Mouse (Mus musculus) intestine, embryonic 16.5 days (tissue): Measurements from ENCODE around the gene Acer3. TPM values are rescaled to one million over a fixed set of nuclear protein-coding genes. Genes with fewer than 3 reads are reported as not detected.

ENCODE experiments used
- ATAC-seq: fragments of 200-750 bp; cut with Nextera tagmentation; 2 replicates; pipeline ENCODE4 v1.8.0; 2017; ENCODE audit warnings: moderate TSS enrichment, moderate library complexity
- H3K27ac ChIP-seq: fragments of 300-500 bp; sonication (generic); 2 replicates; pipeline ENCODE4 v1.5.1; 2014; ENCODE audit warnings: mild to moderate bottlenecking, low read length
- H3K27me3 ChIP-seq: fragments of 300-500 bp; sonication (generic); replicated peaks from 2 replicates; pipeline ENCODE4 v1.6.1; 2014; ENCODE audit warnings: low read length, control low read depth, mixed read lengths; ENCODE audit not compliant: control insufficient read depth, insufficient read depth
- H3K36me3 ChIP-seq: fragments of 300-500 bp; sonication (generic); 2 replicates; pipeline ENCODE4 v1.6.1; 2014; ENCODE audit warnings: low read length, control low read depth; ENCODE audit not compliant: control insufficient read depth, insufficient read depth
- H3K4me1 ChIP-seq: fragments of 300-500 bp; sonication (generic); 2 replicates; pipeline ENCODE4 v1.6.1; 2014; ENCODE audit warnings: low read length, control low read depth, mixed read lengths; ENCODE audit not compliant: control insufficient read depth, insufficient read depth
- H3K4me2 ChIP-seq: fragments of 300-500 bp; sonication (generic); 2 replicates; pipeline ENCODE4 v1.6.1; 2014; ENCODE audit warnings: low read depth, low read length, control low read depth
- H3K4me3 ChIP-seq: fragments of 300-500 bp; sonication (generic); 2 replicates; pipeline ENCODE4 v1.5.1; 2014; ENCODE audit warnings: mild to moderate bottlenecking, low read length
- H3K9ac ChIP-seq: fragments of 300-500 bp; sonication (generic); 2 replicates; pipeline ENCODE4 v1.6.1; 2014; ENCODE audit warnings: low read depth, low read length
- H3K9me3 ChIP-seq: fragments of 300-500 bp; sonication (generic); 2 replicates; pipeline ENCODE4 v1.6.1; 2016; ENCODE audit warnings: low read length, control low read depth; ENCODE audit not compliant: control insufficient read depth
- WGBS: fragments of 180-500 bp; shearing (Covaris S2); extraction: QIAGEN DNeasy Blood & Tissue Kit; methylation state at CpG from one replicate; pipeline ENCODE4 v1.1.7; 2014; 5-methylcytosine and 5-hydroxymethylcytosine counted together
- polyA plus RNA-seq: library from polyadenylated mRNA; unstranded; fragments of >200 nt; fragmentation: Nextera tagmentation; extraction: Ambion mirVana; gene quantifications from 2 replicates; pipeline ENCODE4 v1.2.1, GENCODE M21; 2015

Gene Acer3
- polyA plus RNA-seq, 1 experiment from 2014 or later: 20.5 TPM

- Histone ChIP-seq H3K4me1 (peaks cover 22% of the 10 kb centered on the region), H3K4me2 (no peak overlapping the region), H3K27me3 (no peaks in the 10 kb centered on the region), H3K36me3 (no peaks in the 10 kb centered on the region), H3K27ac (no peak overlapping the region), H3K4me3 (no peak overlapping the region), H3K9ac (no peak overlapping the region), H3K9me3 (no peaks in the 10 kb centered on the region)
- ATAC-seq: no peak
- 56% methylated on average over 2 of the region's 2 CpGs for whole genome bisulfite sequencing
Measured at GRCm38 (mm10) chr7:98328311-98328710, 7.3 kb upstream of the Acer3 start.

GRCm38 (mm10) chr7:98326051-98326450 lies 5.0 kb upstream of the Acer3 start:
- WGBS: 83% methylated on average over 7 of the region's 7 CpGs

DNA sequence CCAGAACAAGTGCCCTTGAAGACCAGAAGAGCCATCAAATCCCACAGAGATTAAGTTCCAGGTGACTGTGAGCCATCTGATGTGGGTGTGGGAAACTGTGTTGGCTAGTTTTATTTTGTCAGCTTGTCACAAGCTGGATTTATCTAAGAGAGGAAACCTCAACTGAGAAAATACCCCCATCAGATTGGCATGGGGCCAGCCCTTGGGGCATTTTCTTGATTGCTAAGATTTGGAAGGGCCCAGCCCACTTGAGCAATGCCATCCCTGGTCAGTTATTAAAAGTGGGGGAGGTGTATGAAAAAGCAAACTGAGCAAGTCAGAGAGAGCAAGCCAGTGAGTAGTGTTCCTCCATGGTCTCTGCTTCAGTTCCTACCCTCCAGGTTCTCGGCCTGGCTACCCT lies 3.2 kb upstream of the Acer3 start:
- no peak overlapping the region for H3K4me2 ChIP-seq
- H3K36me3 ChIP-seq: no peaks in the 10 kb centered on the region
- peaks cover 3% of the 10 kb centered on the region; the same call in 1 of the 2 replicates for H3K4me1 ChIP-seq
- H3K27me3 ChIP-seq: no peaks in the 10 kb centered on the region
- ATAC-seq: no peak
- H3K27ac ChIP-seq: no peak overlapping the region
- H3K4me3 ChIP-seq: no peak overlapping the region
- no peaks in the 10 kb centered on the region for H3K9me3 ChIP-seq
- no peak overlapping the region for H3K9ac ChIP-seq
- 71% methylated on average over 1 of the region's 1 CpGs for WGBS

More at GRCm38 (mm10) chr7:98326051-98326450, 5.0 kb upstream of the Acer3 start:
- H3K4me1 ChIP-seq: peaks cover 8% of the 10 kb centered on the region; the same call in 1 of the 2 replicates
- no peak overlapping the region for H3K4me2 ChIP-seq
- no peak overlapping the region for H3K4me3 ChIP-seq
- no peak overlapping the region for H3K27ac ChIP-seq
- no peaks in the 10 kb centered on the region for H3K9me3 ChIP-seq
- H3K27me3 ChIP-seq: no peaks in the 10 kb centered on the region
- ATAC-seq: no peak
- no peak overlapping the region for H3K9ac ChIP-seq
- no peaks in the 10 kb centered on the region for H3K36me3 ChIP-seq

DNA sequence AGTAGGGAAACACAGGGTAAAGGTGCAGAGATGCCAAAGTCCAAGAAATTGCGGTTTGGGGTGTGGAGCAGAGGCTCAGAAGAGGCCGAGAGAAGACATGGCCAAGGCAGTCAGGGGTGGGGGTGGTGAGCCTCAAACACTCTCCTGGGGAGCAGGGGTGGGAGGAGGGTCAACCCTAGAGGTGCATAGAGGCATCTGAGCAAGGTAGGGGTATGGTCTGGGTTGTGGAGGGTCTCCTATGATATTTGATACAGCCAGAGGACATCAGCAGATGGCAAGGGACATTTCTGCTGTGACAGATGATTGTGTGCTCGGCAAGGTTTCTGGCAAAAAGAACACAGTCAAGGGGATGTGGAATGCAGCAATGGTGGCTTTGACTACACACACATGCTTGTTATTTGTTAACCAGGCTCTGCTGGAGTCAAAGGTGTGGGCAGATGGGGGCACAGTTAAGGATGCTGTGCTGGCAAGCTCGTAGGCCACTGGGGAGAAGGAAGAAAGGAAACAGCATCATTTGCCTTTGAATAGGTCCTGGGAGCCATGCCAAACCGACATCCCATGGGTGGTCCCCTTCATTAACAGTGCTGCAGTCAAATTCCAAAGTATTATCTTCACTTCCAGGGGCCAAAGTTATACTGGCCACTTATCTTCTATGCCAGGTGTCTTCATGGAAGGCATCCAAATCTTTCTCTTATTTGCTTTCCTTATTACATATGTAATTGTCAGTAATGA lies 2.4 kb upstream of the Acer3 start:
- Histone ChIP-seq H3K36me3 (no peaks in the 10 kb centered on the region), H3K27ac (no peak overlapping the region), H3K9me3 (no peaks in the 10 kb centered on the region), H3K4me2 (no peak overlapping the region), H3K9ac (no peak overlapping the region), H3K4me1 (peaks cover 3% of the 10 kb centered on the region; the same call in 1 of the 2 replicates), H3K27me3 (no peaks in the 10 kb centered on the region), H3K4me3 (no peak overlapping the region)
- no peak for ATAC-seq
- 41% methylated on average over 5 of the region's 5 CpGs for WGBS

GRCm38 (mm10) chr7:98322415-98322814 lies 1.4 kb upstream of the Acer3 start:
- H3K27ac ChIP-seq: no peak overlapping the region
- H3K4me1 ChIP-seq: peaks cover 3% of the 10 kb centered on the region; the same call in 1 of the 2 replicates
- no peak overlapping the region for H3K4me3 ChIP-seq
- H3K27me3 ChIP-seq: no peaks in the 10 kb centered on the region
- H3K9ac ChIP-seq: no peak overlapping the region
- no peak overlapping the region for H3K4me2 ChIP-seq
- H3K36me3 ChIP-seq: no peaks in the 10 kb centered on the region
- 78% methylated on average over 3 of the region's 3 CpGs for WGBS
- no peaks in the 10 kb centered on the region for H3K9me3 ChIP-seq
- ATAC-seq: no peak

- 85% methylated on average over 7 of the region's 7 CpGs for WGBS
- no peak for ATAC-seq
Measured at GRCm38 (mm10) chr7:98320006-98320556, 927 bp downstream of the Acer3 start.

DNA sequence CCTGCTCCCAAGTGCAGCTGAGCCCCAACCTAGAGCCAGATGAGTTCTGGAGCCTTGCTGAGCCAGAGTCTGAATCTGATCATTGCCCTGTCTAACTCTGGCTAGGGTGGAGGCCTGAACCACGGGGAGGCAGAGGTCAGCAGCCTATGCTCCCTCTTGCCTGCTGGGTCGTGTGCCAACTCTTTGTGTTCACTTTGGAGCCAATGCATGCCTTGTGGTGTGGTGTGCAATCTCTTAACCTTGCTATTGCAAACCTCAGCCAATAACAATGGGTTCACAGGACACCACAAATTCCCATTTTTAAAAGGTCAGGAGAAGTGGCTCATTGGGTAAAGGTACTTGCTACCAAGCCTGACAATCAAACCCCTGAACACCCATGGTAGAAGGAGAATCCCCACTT lies 4.4 kb downstream of the Acer3 start:
- no peak overlapping the region for H3K27ac ChIP-seq
- no peak overlapping the region for H3K9ac ChIP-seq
- H3K9me3 ChIP-seq: no peaks in the 10 kb centered on the region
- WGBS: 46% methylated on average over 2 of the region's 2 CpGs
- no peak for ATAC-seq
- H3K27me3 ChIP-seq: no peaks in the 10 kb centered on the region
- H3K4me2 ChIP-seq: no peak overlapping the region
- H3K36me3 ChIP-seq: no peaks in the 10 kb centered on the region
- no peaks in the 10 kb centered on the region for H3K4me1 ChIP-seq
- no peak overlapping the region for H3K4me3 ChIP-seq

More at GRCm38 (mm10) chr7:98320006-98320556, 927 bp downstream of the Acer3 start:
- no peak overlapping the region for H3K4me2 ChIP-seq
- no peak overlapping the region for H3K27ac ChIP-seq
- H3K9ac ChIP-seq: no peak overlapping the region
- no peaks in the 10 kb centered on the region for H3K9me3 ChIP-seq
- no peak overlapping the region for H3K4me3 ChIP-seq
- H3K27me3 ChIP-seq: no peaks in the 10 kb centered on the region
- H3K4me1 ChIP-seq: peaks cover 3% of the 10 kb centered on the region; the same call in 1 of the 2 replicates
- H3K36me3 ChIP-seq: no peaks in the 10 kb centered on the region

DNA sequence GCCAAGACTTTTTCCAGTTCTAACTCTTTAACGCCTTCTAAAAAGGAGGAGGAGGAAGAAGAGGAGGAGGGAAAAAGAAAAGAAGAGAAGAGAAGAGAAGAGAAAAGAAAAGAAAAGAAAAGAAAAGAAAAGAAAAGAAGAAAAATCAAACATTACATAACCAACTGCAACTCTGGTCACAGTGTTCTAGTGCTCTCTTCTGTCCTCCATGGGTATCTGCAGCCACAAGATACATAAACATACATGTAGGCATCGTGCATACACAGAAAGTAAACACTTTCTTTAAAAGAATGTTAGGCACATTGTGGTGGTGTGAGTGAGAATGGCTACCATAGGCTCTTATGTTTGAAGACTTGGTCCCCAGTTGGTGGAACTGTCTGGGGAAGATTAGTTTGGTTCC lies 5.9 kb downstream of the Acer3 start:
- H3K4me1 ChIP-seq: no peaks in the 10 kb centered on the region
- H3K27me3 ChIP-seq: no peaks in the 10 kb centered on the region
- H3K36me3 ChIP-seq: no peaks in the 10 kb centered on the region
- WGBS: 82% methylated on average over 2 of the region's 2 CpGs
- ATAC-seq: no peak
- H3K27ac ChIP-seq: no peak overlapping the region
- H3K9ac ChIP-seq: no peak overlapping the region
- H3K9me3 ChIP-seq: no peaks in the 10 kb centered on the region
- H3K4me2 ChIP-seq: no peak overlapping the region
- no peak overlapping the region for H3K4me3 ChIP-seq

DNA sequence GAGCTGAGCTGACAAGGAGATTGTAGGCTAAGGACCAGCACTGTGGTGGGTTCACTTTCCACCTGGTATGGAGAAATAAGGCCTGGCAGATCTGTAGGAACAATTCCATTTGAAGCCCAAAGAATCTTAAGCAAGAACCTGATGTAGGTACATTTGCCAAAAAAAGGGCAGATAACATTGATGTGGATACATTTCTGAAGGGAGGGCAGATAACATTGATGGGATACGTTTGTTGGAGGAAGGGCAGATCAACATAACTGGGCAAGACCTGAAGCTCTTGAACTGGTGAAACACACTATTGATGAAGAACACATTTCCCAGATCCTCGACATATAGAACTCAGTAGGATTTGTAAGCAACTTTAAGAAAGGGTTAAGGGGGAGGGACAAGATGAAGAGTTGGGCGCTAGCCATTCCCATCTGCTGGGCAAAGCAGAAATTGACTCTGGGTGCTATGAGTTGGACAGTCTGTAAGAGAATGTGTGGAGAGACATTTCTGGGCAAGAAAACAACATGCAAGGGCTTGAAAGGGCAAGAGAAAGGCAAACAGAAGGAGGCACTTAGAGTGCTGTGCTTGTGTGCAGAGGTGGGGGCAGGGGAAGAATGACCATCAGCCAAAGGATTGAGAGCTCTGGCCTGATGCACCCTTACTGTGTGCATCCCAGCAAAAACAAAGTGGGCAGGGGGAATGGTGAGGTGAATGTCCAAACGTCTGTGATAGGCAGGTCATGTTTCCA lies 8.7 kb downstream of the Acer3 start:
- no peaks in the 10 kb centered on the region for H3K9me3 ChIP-seq
- peaks cover 9% of the 10 kb centered on the region for H3K4me1 ChIP-seq
- H3K36me3 ChIP-seq: no peaks in the 10 kb centered on the region
- no peaks in the 10 kb centered on the region for H3K27me3 ChIP-seq
- 63% methylated on average over 4 of the region's 4 CpGs for WGBS
- H3K27ac ChIP-seq: no peak overlapping the region
- ATAC-seq: no peak
- H3K4me3 ChIP-seq: no peak overlapping the region
- H3K4me2 ChIP-seq: no peak overlapping the region
- H3K9ac ChIP-seq: no peak overlapping the region
